Mouse (Mus musculus) hindbrain, embryonic 11.5 days (tissue): ENCODE data around the gene Lonrf2. TPM values are rescaled to one million over a fixed set of nuclear protein-coding genes. Genes with fewer than 3 reads are reported as not detected.

ENCODE experiments used
- ATAC-seq: fragments of 200-750 bp; cut with Nextera tagmentation; 2 replicates; pipeline ENCODE4 v1.8.0; 2017; ENCODE audit warnings: mild to moderate bottlenecking, moderate TSS enrichment, moderate library complexity; ENCODE audit not compliant: low FRiP score
- DNase-seq: peaks from one replicate; pipeline ENCODE4 v3.0.0-alpha.2; 2015; ENCODE audit warnings: low spot score
- H3K27ac ChIP-seq: fragments of 300-500 bp; sonication (generic); 2 replicates; pipeline ENCODE4 v1.5.1; 2014; ENCODE audit warnings: mild to moderate bottlenecking, low read depth, low read length
- H3K27me3 ChIP-seq: fragments of 300-500 bp; sonication (generic); 2 replicates; pipeline ENCODE4 v1.6.1; 2014; ENCODE audit warnings: mild to moderate bottlenecking, low read length, moderate library complexity, mixed read lengths; ENCODE audit not compliant: control insufficient read depth, insufficient read depth
- H3K36me3 ChIP-seq: fragments of 300-500 bp; sonication (generic); 2 replicates; pipeline ENCODE4 v1.6.1; 2014; ENCODE audit warnings: mild to moderate bottlenecking, low read length, moderate library complexity, mixed read lengths; ENCODE audit not compliant: control insufficient read depth, insufficient read depth
- H3K4me1 ChIP-seq: fragments of 300-500 bp; sonication (generic); replicated peaks from 2 replicates; pipeline ENCODE4 v1.6.1; 2014; ENCODE audit warnings: low read length, mixed read lengths; ENCODE audit not compliant: control insufficient read depth, insufficient read depth
- H3K4me2 ChIP-seq: fragments of 300-500 bp; sonication (generic); replicated peaks from 2 replicates; pipeline ENCODE4 v1.6.1; 2014; ENCODE audit warnings: mild to moderate bottlenecking, low read depth, low read length
- H3K4me3 ChIP-seq: fragments of 300-500 bp; sonication (generic); 2 replicates; pipeline ENCODE4 v1.5.1; 2014; ENCODE audit warnings: low read depth, low read length
- H3K9ac ChIP-seq: fragments of 300-500 bp; sonication (generic); 2 replicates; pipeline ENCODE4 v1.6.1; 2014; ENCODE audit warnings: low read depth, low read length
- H3K9me3 ChIP-seq: fragments of 300-500 bp; sonication (generic); 2 replicates; pipeline ENCODE4 v1.6.1; 2016; ENCODE audit warnings: low read length; ENCODE audit not compliant: control insufficient read depth
- WGBS: fragments of 180-500 bp; shearing (Covaris S2); extraction: QIAGEN DNeasy Blood & Tissue Kit; methylation state at CpG from one replicate; pipeline ENCODE4 v1.1.7; 2014; 5-methylcytosine and 5-hydroxymethylcytosine counted together
- polyA plus RNA-seq: library from polyadenylated mRNA; unstranded; fragments of >200 nt; fragmentation: Nextera tagmentation; extraction: Ambion mirVana; gene quantifications from 2 replicates; pipeline ENCODE4 v1.2.1, GENCODE M21; 2014

The Lonrf2 gene
- polyA plus RNA-seq, 1 experiment from 2014 or later = 5.0 TPM

- DNase-seq = no peak
- H3K4me2 ChIP-seq = no peak overlapping the region
- no peak overlapping the region for H3K4me3 ChIP-seq
- no peak for ATAC-seq
- no peak overlapping the region for H3K27ac ChIP-seq
- no peaks in the 10 kb centered on the region for H3K4me1 ChIP-seq
- 61% methylated on average over 5 of the region's 5 CpGs for WGBS
- H3K9ac ChIP-seq = no peak overlapping the region
- H3K9me3 ChIP-seq = no peaks in the 10 kb centered on the region
- no peaks in the 10 kb centered on the region for H3K36me3 ChIP-seq
- no peaks in the 10 kb centered on the region for H3K27me3 ChIP-seq
Observed at GRCm38 (mm10) chr1:38795496-38795895, 41.0 kb downstream of the Lonrf2 start.

- H3K4me3 ChIP-seq = no peak overlapping the region
- no peak for ATAC-seq
- H3K9ac ChIP-seq = no peak overlapping the region
- H3K27ac ChIP-seq = peak overlapping the region; percentile 80; the same call in 1 of the 2 replicates
- 83% methylated on average over 9 of the region's 9 CpGs for WGBS
- no peaks in the 10 kb centered on the region for H3K27me3 ChIP-seq
- no peak for DNase-seq
- H3K4me2 ChIP-seq = no peak overlapping the region
- 0 out of 2 replicates have a peak, but pooled peaks cover 2% of the 10 kb centered on the region for H3K4me1 ChIP-seq
- H3K9me3 ChIP-seq = no peaks in the 10 kb centered on the region
- no peaks in the 10 kb centered on the region for H3K36me3 ChIP-seq
Observed at GRCm38 (mm10) chr1:38791016-38791810, 45.3 kb downstream of the Lonrf2 start.

GRCm38 (mm10) chr1:38789988-38790602, 46.4 kb downstream of the Lonrf2 start:
- no peaks in the 10 kb centered on the region for H3K27me3 ChIP-seq
- no peaks in the 10 kb centered on the region for H3K36me3 ChIP-seq
- DNase-seq = peak; percentile 71
- H3K9ac ChIP-seq = no peak overlapping the region
- no peaks in the 10 kb centered on the region for H3K9me3 ChIP-seq
- WGBS = 33% methylated on average over 7 of the region's 7 CpGs
- H3K4me1 ChIP-seq = 0 out of 2 replicates have a peak, but pooled peaks cover 2% of the 10 kb centered on the region
- ATAC-seq = peak; percentile 85
- H3K4me3 ChIP-seq = no peak overlapping the region
- no peak overlapping the region for H3K4me2 ChIP-seq
- H3K27ac ChIP-seq = peak overlapping the region; percentile 80

- no peak overlapping the region for H3K4me3 ChIP-seq
- no peaks in the 10 kb centered on the region for H3K36me3 ChIP-seq
- DNase-seq (peak; percentile 44), ATAC-seq (no peak)
- 0 out of 2 replicates have a peak, but pooled peaks cover 2% of the 10 kb centered on the region for H3K4me1 ChIP-seq
- WGBS = 77% methylated on average over 3 of the region's 3 CpGs
- no peak overlapping the region for H3K27ac ChIP-seq
- no peak overlapping the region for H3K9ac ChIP-seq
- H3K9me3 ChIP-seq = no peaks in the 10 kb centered on the region
- no peaks in the 10 kb centered on the region for H3K27me3 ChIP-seq
- H3K4me2 ChIP-seq = no peak overlapping the region
Observed at GRCm38 (mm10) chr1:38788904-38789303, 47.6 kb downstream of the Lonrf2 start.

- Histone ChIP-seq H3K27me3 (no peaks in the 10 kb centered on the region), H3K4me3 (no peak overlapping the region), H3K36me3 (no peaks in the 10 kb centered on the region), H3K9me3 (no peaks in the 10 kb centered on the region), H3K4me1 (0 out of 2 replicates have a peak, but pooled peaks cover 2% of the 10 kb centered on the region), H3K4me2 (no peak overlapping the region), H3K9ac (no peak overlapping the region), H3K27ac (no peak overlapping the region)
- 8% methylated on average over 5 of the region's 5 CpGs for WGBS
- DNase-seq (peak; percentile 82), ATAC-seq (peak; percentile 7; the same call in 1 of the 2 replicates)
Observed at GRCm38 (mm10) chr1:38787443-38787842, 49.1 kb downstream of the Lonrf2 start.

DNA sequence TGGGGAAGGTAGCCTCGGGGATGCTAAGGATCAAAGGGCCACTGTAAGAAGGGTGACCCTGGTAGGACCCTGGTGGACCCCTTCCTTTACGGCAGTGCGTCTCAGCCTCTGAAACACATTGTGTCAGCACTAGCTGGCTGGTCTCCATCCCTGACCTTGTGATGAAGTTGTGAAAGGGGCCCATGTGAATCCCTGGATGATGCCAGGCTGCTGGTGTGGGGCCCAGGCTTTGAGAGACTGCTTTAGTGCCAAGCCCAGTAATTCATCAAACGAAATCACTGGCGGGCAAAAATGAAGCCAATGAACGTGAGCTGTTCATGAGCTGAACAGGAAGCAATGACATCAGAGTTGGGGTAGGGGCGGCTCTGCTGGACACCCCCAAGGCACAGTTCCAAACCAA, 50.2 kb downstream of the Lonrf2 start:
- Histone ChIP-seq H3K9me3 (no peaks in the 10 kb centered on the region), H3K4me1 (0 out of 2 replicates have a peak, but pooled peaks cover 2% of the 10 kb centered on the region), H3K4me2 (no peak overlapping the region), H3K4me3 (no peak overlapping the region), H3K36me3 (no peaks in the 10 kb centered on the region), H3K9ac (no peak overlapping the region), H3K27me3 (no peaks in the 10 kb centered on the region), H3K27ac (no peak overlapping the region)
- ATAC-seq = no peak
- WGBS = 73% methylated on average over 7 of the region's 7 CpGs
- no peak for DNase-seq

GRCm38 (mm10) chr1:38778271-38778670, 58.2 kb downstream of the Lonrf2 start:
- H3K36me3 ChIP-seq = no peaks in the 10 kb centered on the region
- H3K9ac ChIP-seq = no peak overlapping the region
- no peak overlapping the region for H3K4me2 ChIP-seq
- no peak for ATAC-seq
- H3K9me3 ChIP-seq = no peaks in the 10 kb centered on the region
- DNase-seq = no peak
- no peak overlapping the region for H3K27ac ChIP-seq
- H3K4me1 ChIP-seq = no peaks in the 10 kb centered on the region
- no peak overlapping the region for H3K4me3 ChIP-seq
- 97% methylated on average over 1 of the region's 1 CpGs for WGBS
- no peaks in the 10 kb centered on the region for H3K27me3 ChIP-seq

GRCm38 (mm10) chr1:38777500-38777899, 59.0 kb downstream of the Lonrf2 start:
- Histone ChIP-seq H3K36me3 (no peaks in the 10 kb centered on the region), H3K27me3 (no peaks in the 10 kb centered on the region), H3K9me3 (no peaks in the 10 kb centered on the region), H3K4me2 (no peak overlapping the region), H3K27ac (no peak overlapping the region), H3K4me1 (no peaks in the 10 kb centered on the region), H3K4me3 (no peak overlapping the region), H3K9ac (no peak overlapping the region)
- ATAC-seq (no peak), DNase-seq (no peak)
- WGBS = 85% methylated on average over 7 of the region's 7 CpGs

GRCm38 (mm10) chr1:38775713-38776112, 60.8 kb downstream of the Lonrf2 start:
- WGBS = 93% methylated on average over 5 of the region's 5 CpGs
- Histone ChIP-seq H3K27me3 (no peaks in the 10 kb centered on the region), H3K9me3 (no peaks in the 10 kb centered on the region), H3K36me3 (no peaks in the 10 kb centered on the region), H3K4me1 (no peaks in the 10 kb centered on the region), H3K27ac (no peak overlapping the region), H3K4me3 (no peak overlapping the region), H3K4me2 (no peak overlapping the region), H3K9ac (no peak overlapping the region)
- DNase-seq = no peak
- no peak for ATAC-seq
